Mouse (Mus musculus) left cerebral cortex, postnatal 4 days (tissue): ENCODE results near the gene Camta1. TPM values are rescaled to one million over a fixed set of nuclear protein-coding genes. Genes with fewer than 3 reads are reported as not detected.

Experiments
- DNase-seq: peaks from one replicate; pipeline ENCODE4 v3.0.0-alpha.2; 2022
- intact Hi-C: fragments of 180-260 bp; cut with DNase I; formaldehyde crosslinking; loops from one replicate; pipeline ENCODE4 v1.15.1; 2025
- total RNA-seq, 2 experiments: library from RNA; stranded (reverse); gene quantifications; 2 replicates each; pipeline ENCODE4 v1.2.3; 2021

Camta1 gene
- total RNA-seq, 2 experiments from 2014 or later = 198 to 204 TPM

DNA sequence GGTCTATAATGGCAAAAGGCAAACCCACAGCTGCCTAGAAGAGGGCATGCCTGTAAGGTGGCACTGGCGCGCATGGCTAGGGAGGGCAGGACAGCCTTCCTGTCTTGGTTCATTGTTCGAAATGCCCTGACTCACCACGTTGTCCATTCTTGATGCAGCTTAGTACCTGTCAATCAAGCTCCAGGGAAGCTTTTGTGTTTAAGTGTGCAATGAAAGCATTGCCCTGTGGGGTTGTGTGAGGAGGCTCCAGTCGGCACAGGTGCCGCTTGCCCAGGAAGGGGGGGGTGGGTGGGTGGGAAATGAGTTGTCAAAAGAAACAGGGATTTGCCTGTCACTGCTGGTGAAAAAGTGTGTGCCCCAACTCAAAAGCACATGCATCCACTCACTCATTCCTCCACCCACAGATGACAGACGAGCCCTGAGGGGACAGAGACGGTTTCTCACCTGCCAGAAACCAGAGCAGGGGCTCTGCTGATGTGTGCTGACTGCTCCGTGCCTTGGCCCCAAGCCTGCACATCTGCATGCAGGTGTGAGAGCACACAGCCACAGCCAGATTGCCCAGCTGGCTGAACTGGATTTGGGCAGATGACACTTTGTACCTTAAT lies 115.6 kb downstream of the Camta1 start:
- intact Hi-C loops = no loop called here

GRCm38 (mm10) chr4:151741249-151742137 lies 120.2 kb downstream of the Camta1 start:
- no peak for DNase-seq
- intact Hi-C loops = no loop called here

More for the DNA sequence above, 115.6 kb downstream of the Camta1 start:
- DNase-seq = no peak

GRCm38 (mm10) chr4:151739348-151739956 lies 122.2 kb downstream of the Camta1 start:
- no peak for DNase-seq
- intact Hi-C loops = no loop called here

GRCm38 (mm10) chr4:151738875-151739274 lies 122.8 kb downstream of the Camta1 start:
- intact Hi-C loops = no loop called here
- DNase-seq = no peak

- DNase-seq = peak; percentile 74
- intact Hi-C loops = no loop called here
Measured at GRCm38 (mm10) chr4:151738280-151738679, 123.4 kb downstream of the Camta1 start.

GRCm38 (mm10) chr4:151732668-151733067 lies 129.0 kb downstream of the Camta1 start:
- no peak for DNase-seq
- intact Hi-C loops = no loop called here

GRCm38 (mm10) chr4:151730037-151730759 lies 131.5 kb downstream of the Camta1 start:
- no peak for DNase-seq
- intact Hi-C loops = no loop called here

GRCm38 (mm10) chr4:151729116-151729515 lies 132.6 kb downstream of the Camta1 start:
- DNase-seq = no peak
- intact Hi-C loops = no loop called here

DNA sequence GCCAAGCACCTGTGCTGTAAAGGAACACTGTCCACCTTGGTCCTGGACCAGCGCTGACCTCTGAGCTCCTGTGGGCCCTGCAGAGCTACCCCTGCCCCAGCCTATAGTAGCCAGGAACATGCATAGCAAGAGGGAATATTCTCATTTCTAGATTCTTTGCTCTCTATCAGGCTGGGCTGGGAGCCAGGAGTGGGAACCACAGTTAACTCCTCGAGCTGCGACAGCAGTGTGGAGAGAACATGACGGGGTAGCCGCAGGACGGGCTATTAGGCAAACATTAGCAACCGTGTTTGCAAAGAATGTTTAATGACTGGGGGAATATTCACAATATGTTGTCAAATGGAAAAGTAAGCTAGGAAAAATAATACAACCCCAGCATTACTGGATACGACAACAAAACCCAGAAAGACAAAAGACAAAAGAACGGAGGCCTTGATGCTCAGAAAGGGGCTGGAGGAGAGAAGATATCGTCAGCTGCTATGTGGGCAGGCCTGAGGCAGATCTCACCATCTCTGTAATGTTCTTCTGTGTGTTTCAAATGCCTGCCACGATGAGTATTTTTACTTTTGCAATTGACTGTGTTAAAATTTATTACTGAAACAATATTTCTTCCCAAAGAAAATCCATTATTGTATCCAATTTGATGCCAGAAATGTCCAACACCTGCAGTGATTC lies 133.1 kb downstream of the Camta1 start:
- no peak for DNase-seq
- intact Hi-C loops = no loop called here

- DNase-seq = no peak
- intact Hi-C loops = no loop called here
Measured at GRCm38 (mm10) chr4:151726396-151726795, 135.3 kb downstream of the Camta1 start.

DNA sequence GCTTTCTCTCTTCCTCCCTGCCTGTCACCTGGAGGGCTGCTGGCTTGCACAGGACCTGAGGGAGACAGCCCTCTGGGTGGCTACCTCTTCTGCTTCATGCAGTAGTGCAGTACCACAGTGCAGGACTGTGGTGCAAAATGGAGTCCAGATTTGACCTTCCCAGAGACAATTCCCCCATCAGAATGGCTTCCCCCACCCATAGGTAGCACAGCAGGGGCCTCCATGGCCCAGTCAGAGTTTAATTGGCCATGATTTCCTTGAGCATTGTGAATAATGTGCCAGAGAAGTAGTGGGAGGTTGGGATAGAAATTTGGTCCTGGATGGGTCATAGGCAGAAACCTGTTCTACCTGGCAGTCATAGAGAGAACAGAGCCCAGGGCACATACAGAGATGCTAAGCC lies 136.8 kb downstream of the Camta1 start:
- DNase-seq = no peak
- intact Hi-C loops = no loop called here

DNA sequence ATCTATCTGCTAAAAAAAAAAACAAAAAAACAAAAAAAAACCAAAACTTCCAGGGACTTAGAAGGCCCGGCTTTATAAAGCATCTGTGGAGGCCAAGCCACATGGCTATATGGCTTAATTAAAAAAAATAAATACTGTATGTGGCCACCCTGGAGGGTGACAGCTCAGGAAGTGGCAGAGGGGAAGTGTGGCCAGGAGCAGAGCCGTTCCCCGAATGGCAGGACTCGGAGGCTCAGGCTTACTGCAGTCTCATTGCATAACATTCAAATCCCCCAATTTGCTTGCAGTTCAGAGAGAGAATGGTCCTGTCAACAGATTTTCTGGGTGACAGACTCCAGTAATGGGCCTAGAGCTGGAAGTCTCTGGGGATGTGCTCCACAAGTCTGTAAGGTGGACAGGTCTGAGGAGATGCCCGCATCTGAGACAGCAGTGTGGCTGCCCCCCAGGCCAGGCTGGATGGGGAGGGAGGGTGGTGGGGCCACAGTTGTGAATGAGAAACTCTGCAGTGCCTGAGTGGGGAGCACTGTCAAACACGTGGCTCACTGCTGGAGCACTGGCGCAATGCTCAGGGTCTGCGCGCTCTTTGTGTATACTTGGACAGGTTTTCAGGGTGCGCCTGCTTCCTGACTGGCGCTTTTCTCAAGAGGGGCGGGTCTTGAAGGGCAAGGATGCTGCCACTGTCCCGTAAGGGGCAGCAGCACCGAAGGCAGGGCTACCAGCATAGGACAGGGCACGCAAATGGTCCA lies 140.8 kb downstream of the Camta1 start:
- intact Hi-C loops = no loop called here
- DNase-seq = no peak

GRCm38 (mm10) chr4:151718866-151719475 lies 142.7 kb downstream of the Camta1 start:
- intact Hi-C loops = no loop called here
- no peak for DNase-seq

GRCm38 (mm10) chr4:151717864-151718263 lies 143.8 kb downstream of the Camta1 start:
- intact Hi-C loops = no loop called here
- DNase-seq = no peak

DNA sequence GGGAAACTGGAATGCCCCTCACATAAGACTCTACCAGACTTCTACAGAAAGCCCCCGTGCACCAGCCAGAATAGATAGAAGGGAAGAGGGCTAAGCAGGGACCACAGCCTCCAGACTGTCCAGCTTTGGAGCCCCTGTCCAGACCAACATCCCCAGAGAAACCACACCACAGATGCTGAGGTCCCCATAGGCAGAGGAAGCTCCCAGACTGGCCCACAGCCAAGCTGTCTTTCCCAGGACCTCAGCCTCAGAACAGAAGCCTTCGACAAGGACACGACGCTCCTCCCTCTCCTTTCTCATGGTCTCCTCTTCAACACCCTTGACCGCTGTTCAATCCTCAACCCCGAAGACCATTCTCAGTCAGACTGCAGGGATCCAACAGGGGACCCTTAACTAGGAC lies 148.0 kb downstream of the Camta1 start:
- intact Hi-C loops = no loop called here

DNA sequence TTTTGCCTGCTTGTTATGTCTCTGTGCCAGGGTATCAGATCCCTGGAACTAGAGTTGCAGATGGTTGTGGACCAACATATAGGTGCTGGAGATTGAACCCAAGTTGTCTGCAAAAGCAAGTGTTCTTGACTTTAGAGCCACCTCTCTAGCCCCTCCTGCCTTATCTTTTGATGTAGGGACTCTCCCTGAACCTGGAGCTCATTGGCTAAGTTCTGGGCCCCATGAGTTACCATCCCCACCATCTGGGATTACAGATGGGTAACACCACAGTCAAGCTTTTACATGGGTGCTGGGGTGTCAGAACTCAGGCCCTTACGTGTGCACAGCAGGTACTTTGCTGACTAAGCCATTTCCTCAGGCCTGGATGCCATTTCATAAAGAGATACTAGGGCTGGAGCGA lies 150.3 kb downstream of the Camta1 start:
- no peak for DNase-seq
- intact Hi-C loops = no loop called here

More for the DNA sequence above, 148.0 kb downstream of the Camta1 start:
- DNase-seq = no peak

DNA sequence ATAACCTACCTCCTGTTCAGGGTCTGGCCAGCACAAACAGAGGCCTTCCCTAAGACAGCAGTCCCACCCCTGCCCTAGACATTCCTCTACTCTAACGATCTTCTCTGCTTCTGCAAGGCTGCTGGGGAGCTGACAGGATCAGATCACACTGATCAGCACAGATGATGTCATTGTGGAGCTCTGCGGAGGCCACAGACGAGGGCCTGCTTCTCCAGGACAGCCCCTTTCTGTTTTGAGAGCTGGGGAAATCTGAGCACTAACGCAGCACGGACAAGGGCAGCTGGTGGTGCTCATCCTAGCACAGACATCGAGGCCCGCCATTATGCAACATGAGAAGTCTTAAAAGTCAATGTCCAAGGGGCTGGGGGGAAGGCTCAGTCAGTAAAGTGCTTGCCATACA lies 151.2 kb downstream of the Camta1 start:
- no peak for DNase-seq
- intact Hi-C loops = no loop called here

GRCm38 (mm10) chr4:151709269-151709668 lies 152.4 kb downstream of the Camta1 start:
- intact Hi-C loops = no loop called here
- DNase-seq = no peak

- intact Hi-C loops = no loop called here
- no peak for DNase-seq
Measured at GRCm38 (mm10) chr4:151703069-151703735, 158.5 kb downstream of the Camta1 start.
